Mouse (Mus musculus) liver, postnatal 0 days (tissue): ENCODE results near the gene Glcci1. TPM values are rescaled to one million over a fixed set of nuclear protein-coding genes. Genes with fewer than 3 reads are reported as not detected.

ENCODE experiments used
- ATAC-seq: fragments of 200-750 bp; cut with Nextera tagmentation; 2 replicates; pipeline ENCODE4 v1.8.0; 2017; ENCODE audit warnings: mild to moderate bottlenecking, moderate library complexity
- DNase-seq: peaks from one replicate; pipeline ENCODE4 v3.0.0-alpha.2; 2016
- H3K27ac ChIP-seq: fragments of 300-500 bp; sonication (generic); 2 replicates; pipeline ENCODE4 v1.5.1; 2014; ENCODE audit warnings: antibody characterized with exemption, moderate library complexity, mild to moderate bottlenecking, low read depth
- H3K27me3 ChIP-seq: fragments of 300-500 bp; sonication (generic); 2 replicates; pipeline ENCODE4 v1.6.1; 2014; ENCODE audit warnings: low read length, control low read depth, mixed read lengths; ENCODE audit not compliant: insufficient read depth
- H3K36me3 ChIP-seq: fragments of 300-500 bp; sonication (generic); replicated peaks from 2 replicates; pipeline ENCODE4 v1.6.1; 2014; ENCODE audit warnings: mild to moderate bottlenecking, control low read depth, low read length, moderate library complexity, mixed read lengths; ENCODE audit not compliant: insufficient read depth
- H3K4me1 ChIP-seq: fragments of 300-500 bp; sonication (generic); 2 replicates; pipeline ENCODE4 v1.6.1; 2014; ENCODE audit warnings: antibody characterized with exemption, mild to moderate bottlenecking, control low read depth; ENCODE audit not compliant: insufficient read depth
- H3K4me2 ChIP-seq: fragments of 300-500 bp; sonication (generic); 2 replicates; pipeline ENCODE4 v1.6.1; 2014; ENCODE audit warnings: low read depth, mild to moderate bottlenecking, low read length, moderate library complexity, mixed read lengths
- H3K4me3 ChIP-seq: fragments of 300-500 bp; sonication (generic); 2 replicates; pipeline ENCODE4 v1.5.1; 2014; ENCODE audit warnings: low read depth, low read length
- H3K9ac ChIP-seq: fragments of 300-500 bp; sonication (generic); replicated peaks from 2 replicates; pipeline ENCODE4 v1.6.1; 2014; ENCODE audit warnings: mild to moderate bottlenecking, moderate library complexity
- H3K9me3 ChIP-seq: fragments of 300-500 bp; sonication (generic); 2 replicates; pipeline ENCODE4 v1.6.1; 2016; ENCODE audit warnings: mild to moderate bottlenecking, control low read depth, low read length, mixed read lengths
- CTCF ChIP-seq: sonication (generic); IDR thresholded peaks from 2 replicates; pipeline ENCODE4 v1.5.1; 2016; ENCODE audit warnings: antibody characterized with exemption, low read depth
- EP300 ChIP-seq: IDR thresholded peaks from 2 replicates; pipeline ENCODE4 v1.6.1; 2016; ENCODE audit warnings: antibody characterized with exemption, low read depth, mild to moderate bottlenecking
- WGBS: fragments of 180-500 bp; shearing (Covaris S2); extraction: QIAGEN DNeasy Blood & Tissue Kit; methylation state at CpG from one replicate; pipeline ENCODE4 v1.1.7; 2014; ENCODE audit not compliant: insufficient replicate concordance; 5-methylcytosine and 5-hydroxymethylcytosine counted together
- polyA plus RNA-seq: library from polyadenylated mRNA; unstranded; fragments of >200 nt; fragmentation: Nextera tagmentation; extraction: Ambion mirVana; gene quantifications from 2 replicates; pipeline ENCODE4 v1.2.1, GENCODE M21; 2015

The Glcci1 gene
- polyA plus RNA-seq, 1 experiment from 2014 or later, result 2.5 TPM

DNA sequence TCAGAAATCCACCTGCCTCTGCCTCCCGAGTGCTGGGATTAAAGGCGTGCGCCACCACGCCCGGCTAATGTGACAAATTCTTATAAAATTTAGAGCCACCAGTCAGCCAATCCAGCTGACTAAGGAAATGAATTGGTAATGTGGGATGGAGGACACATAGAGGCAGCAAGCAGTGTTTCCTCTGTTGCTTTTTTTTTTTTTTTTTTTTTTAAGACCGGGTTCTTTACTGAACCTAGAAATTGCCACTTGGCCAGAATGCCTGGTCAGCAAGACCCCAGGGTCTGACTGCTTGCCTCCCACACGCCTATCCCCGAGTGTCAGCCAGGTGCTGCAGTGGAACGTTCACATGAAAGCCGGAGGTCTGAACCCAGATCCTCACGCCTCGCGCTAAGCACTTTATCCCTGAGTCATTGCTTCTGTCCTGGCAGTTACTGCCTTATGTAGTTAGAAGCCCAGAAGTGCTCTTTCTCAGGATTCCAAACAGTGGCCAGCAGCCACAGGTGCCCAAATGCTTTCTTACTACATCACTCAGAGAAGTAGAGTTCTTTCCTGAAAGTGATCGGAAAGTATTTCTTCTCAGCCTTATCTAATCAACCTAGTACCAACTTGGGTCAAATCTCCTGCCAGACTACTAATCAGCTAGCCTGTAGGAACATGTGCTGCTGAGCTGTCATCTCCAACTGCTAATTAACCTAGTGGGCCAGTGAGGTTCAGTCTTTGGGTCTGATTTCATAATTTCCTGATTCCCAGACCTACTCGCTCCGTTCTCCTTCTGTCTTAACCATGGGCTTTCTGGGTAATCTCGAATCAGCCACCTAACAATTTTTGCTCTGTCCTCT is 24.7 kb upstream of the Glcci1 start:
- Histone ChIP-seq H3K9me3 (no peaks in the 10 kb centered on the region), H3K4me2 (peak overlapping the region; percentile 42), H3K4me3 (no peak overlapping the region), H3K27me3 (no peaks in the 10 kb centered on the region), H3K27ac (peak overlapping the region; percentile 71), H3K4me1 (peaks cover 24% of the 10 kb centered on the region), H3K36me3 (no peaks in the 10 kb centered on the region), H3K9ac (peak overlapping the region; percentile 42; the same call in 1 of the 2 replicates)
- TF ChIP-seq CTCF (no peak), EP300 (peak; percentile 96)
- WGBS, result 70% methylated on average over 17 of the region's 17 CpGs
- peak; percentile 50 for ATAC-seq
- DNase-seq, result no peak

GRCm38 (mm10) chr6:8485414-8486175 is 23.8 kb upstream of the Glcci1 start:
- H3K4me3 ChIP-seq, result no peak overlapping the region
- peak overlapping the region; percentile 42 for H3K4me2 ChIP-seq
- ATAC-seq (peak; percentile 74), DNase-seq (peak; percentile 32)
- TF ChIP-seq EP300, result peak; percentile 55; the same call in 1 of the 2 replicates
- TF ChIP-seq CTCF, result no peak
- no peaks in the 10 kb centered on the region for H3K9me3 ChIP-seq
- WGBS, result 64% methylated on average over 16 of the region's 16 CpGs
- H3K27ac ChIP-seq, result peak overlapping the region; percentile 71
- H3K27me3 ChIP-seq, result no peaks in the 10 kb centered on the region
- no peak overlapping the region for H3K9ac ChIP-seq
- H3K4me1 ChIP-seq, result peaks cover 24% of the 10 kb centered on the region
- H3K36me3 ChIP-seq, result no peaks in the 10 kb centered on the region

DNA sequence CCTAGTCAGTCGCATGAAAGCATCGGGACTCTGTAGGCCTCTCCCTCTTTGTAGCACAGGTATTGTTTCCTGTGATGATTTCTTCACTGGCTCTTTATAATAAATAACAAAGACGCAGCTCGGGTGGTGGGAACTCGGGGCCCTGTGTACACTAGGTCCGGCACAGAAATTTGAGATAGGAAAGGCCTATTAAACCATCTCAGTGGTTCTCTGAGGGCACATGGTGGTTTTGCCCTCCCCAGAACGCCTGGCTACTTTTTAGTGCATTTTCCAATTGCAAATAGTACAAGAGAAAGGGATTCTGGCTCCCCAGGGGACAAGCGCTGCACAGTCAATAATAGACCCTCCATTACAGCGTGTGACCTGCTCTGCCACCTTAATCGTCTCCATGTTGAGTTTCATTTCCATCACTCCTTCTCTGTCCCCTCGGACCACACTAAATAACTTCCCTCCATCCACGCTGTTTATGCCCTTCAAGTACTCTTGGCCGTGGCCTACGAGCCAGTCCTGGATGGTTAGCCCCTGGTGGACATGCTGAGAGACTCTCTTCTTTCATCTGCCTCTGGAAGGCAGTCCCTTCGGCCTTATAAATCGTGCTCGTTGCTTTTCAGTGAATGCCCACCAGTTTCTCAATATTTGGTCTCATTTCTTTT is 22.9 kb upstream of the Glcci1 start:
- Histone ChIP-seq H3K4me3 (no peak overlapping the region), H3K4me2 (peak overlapping the region; percentile 58; the same call in 1 of the 2 replicates), H3K27ac (peak overlapping the region; percentile 71), H3K9ac (no peak overlapping the region), H3K27me3 (no peaks in the 10 kb centered on the region), H3K36me3 (no peaks in the 10 kb centered on the region), H3K4me1 (peaks cover 24% of the 10 kb centered on the region), H3K9me3 (no peaks in the 10 kb centered on the region)
- no peak for DNase-seq
- ATAC-seq, result no peak
- 86% methylated on average over 17 of the region's 17 CpGs for WGBS
- TF ChIP-seq EP300 (no peak), CTCF (no peak)

- ATAC-seq (peak; percentile 72), DNase-seq (no peak)
- H3K27ac ChIP-seq, result peak overlapping the region; percentile 71
- no peaks in the 10 kb centered on the region for H3K27me3 ChIP-seq
- peak overlapping the region; percentile 58 for H3K4me2 ChIP-seq
- H3K4me3 ChIP-seq, result no peak overlapping the region; the same call in 1 of the 2 replicates
- H3K9me3 ChIP-seq, result no peaks in the 10 kb centered on the region
- H3K4me1 ChIP-seq, result peaks cover 24% of the 10 kb centered on the region
- WGBS, result 47% methylated on average over 20 of the region's 20 CpGs
- no peak overlapping the region; the same call in 1 of the 2 replicates for H3K9ac ChIP-seq
- H3K36me3 ChIP-seq, result no peaks in the 10 kb centered on the region
- TF ChIP-seq EP300 (peak; percentile 98), CTCF (no peak)
Measured at GRCm38 (mm10) chr6:8487044-8487853, 22.2 kb upstream of the Glcci1 start.

GRCm38 (mm10) chr6:8488249-8488648 is 21.2 kb upstream of the Glcci1 start:
- Histone ChIP-seq H3K9me3 (no peaks in the 10 kb centered on the region), H3K4me2 (no peak overlapping the region)

More at GRCm38 (mm10) chr6:8488249-8488648, 21.2 kb upstream of the Glcci1 start:
- H3K36me3 ChIP-seq, result no peaks in the 10 kb centered on the region
- TF ChIP-seq CTCF (no peak), EP300 (peak; percentile 22)
- H3K9ac ChIP-seq, result no peak overlapping the region
- 41% methylated on average over 5 of the region's 5 CpGs for WGBS
- no peak overlapping the region for H3K4me3 ChIP-seq
- peaks cover 24% of the 10 kb centered on the region for H3K4me1 ChIP-seq
- peak overlapping the region; percentile 56 for H3K27ac ChIP-seq
- no peaks in the 10 kb centered on the region for H3K27me3 ChIP-seq
- no peak for DNase-seq
- ATAC-seq, result no peak
